Mouse (Mus musculus) kidney, postnatal 14 days (tissue): Measurements from ENCODE around the gene Klhdc7a.

Source experiments
- DNase-seq: peaks from one replicate; pipeline ENCODE4 v3.0.0; 2022; ENCODE audit warnings: mixed read lengths

Gene Klhdc7a

GRCm38 (mm10) chr4:139960086-139960713 is 7.6 kb downstream of the Klhdc7a start:
- no peak for DNase-seq

GRCm38 (mm10) chr4:139959188-139959587 is 8.6 kb downstream of the Klhdc7a start:
- DNase-seq = no peak

- no peak for DNase-seq
These were observed 16.8 kb downstream of the Klhdc7a start for GRCm38 (mm10) chr4:139950876-139951485.

GRCm38 (mm10) chr4:139950431-139950848 is 17.4 kb downstream of the Klhdc7a start:
- peak; percentile 59 for DNase-seq

- no peak for DNase-seq
These were observed 19.2 kb downstream of the Klhdc7a start for GRCm38 (mm10) chr4:139948591-139948990.

GRCm38 (mm10) chr4:139947341-139947740 is 20.5 kb downstream of the Klhdc7a start:
- DNase-seq = no peak

GRCm38 (mm10) chr4:139941831-139942230 is 26.0 kb downstream of the Klhdc7a start:
- DNase-seq = no peak

- DNase-seq = no peak
These were observed 32.3 kb downstream of the Klhdc7a start for GRCm38 (mm10) chr4:139935557-139935956.

GRCm38 (mm10) chr4:139932970-139933801 is 34.6 kb downstream of the Klhdc7a start:
- no peak for DNase-seq

- DNase-seq = no peak
These were observed 35.9 kb downstream of the Klhdc7a start for GRCm38 (mm10) chr4:139931790-139932510.

GRCm38 (mm10) chr4:139930885-139931284 is 36.9 kb downstream of the Klhdc7a start:
- DNase-seq = no peak

GRCm38 (mm10) chr4:139926161-139926561 is 41.7 kb downstream of the Klhdc7a start:
- DNase-seq = no peak

- DNase-seq = no peak
These were observed 42.3 kb downstream of the Klhdc7a start for GRCm38 (mm10) chr4:139925275-139926160.

- no peak for DNase-seq
These were observed 51.1 kb downstream of the Klhdc7a start for GRCm38 (mm10) chr4:139916731-139917130.
